Mouse (Mus musculus) ES-Bruce4 (cell line): ENCODE results near the gene Cnksr3.

Experiments
- CTCF ChIP-seq: IDR thresholded peaks from one replicate; pipeline ENCODE4 v1.8.1; 2011; ENCODE audit warnings: low read depth, low read length
- POLR2A ChIP-seq: IDR thresholded peaks from one replicate; pipeline ENCODE4 v1.8.1; 2011; ENCODE audit warnings: low read length; ENCODE audit not compliant: insufficient read depth

DNA sequence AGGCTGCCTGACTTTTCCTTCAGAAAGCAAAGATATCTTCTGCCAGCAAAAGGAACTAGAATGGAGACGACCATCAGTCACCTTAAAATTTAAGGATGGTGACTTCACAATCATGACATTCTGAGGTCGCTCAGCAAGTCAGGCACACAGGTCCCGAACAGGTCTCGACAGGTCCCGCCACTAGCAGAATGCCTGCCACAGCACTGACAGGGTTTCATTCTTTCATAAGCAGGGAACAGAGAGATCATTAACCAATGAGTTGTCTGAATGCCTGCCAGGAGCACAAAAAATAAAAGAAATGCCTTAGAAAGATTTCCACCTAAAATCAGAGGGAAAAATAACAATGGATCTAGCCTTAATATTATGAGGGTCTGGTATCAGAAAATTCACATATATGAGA, 31.7 kb downstream of the Cnksr3 start:
- no peak for TF ChIP-seq POLR2A
- no peak for TF ChIP-seq CTCF
